Mouse (Mus musculus) spleen, adult 2 months (tissue): ENCODE data around the gene Opn1sw.

Experiments used
- CTCF ChIP-seq: fragments of 200-500 bp; IDR thresholded peaks from 2 replicates; pipeline ENCODE4 v1.5.1; 2011; ENCODE audit warnings: mild to moderate bottlenecking, inconsistent platforms; ENCODE audit not compliant: insufficient read depth, insufficient read length, insufficient replicate concordance; ENCODE audit errors: extremely low read depth
- POLR2A ChIP-seq: fragments of 200-500 bp; IDR thresholded peaks from 2 replicates; pipeline ENCODE4 v1.6.1; 2011; ENCODE audit warnings: low read depth, low read length, inconsistent platforms

DNA sequence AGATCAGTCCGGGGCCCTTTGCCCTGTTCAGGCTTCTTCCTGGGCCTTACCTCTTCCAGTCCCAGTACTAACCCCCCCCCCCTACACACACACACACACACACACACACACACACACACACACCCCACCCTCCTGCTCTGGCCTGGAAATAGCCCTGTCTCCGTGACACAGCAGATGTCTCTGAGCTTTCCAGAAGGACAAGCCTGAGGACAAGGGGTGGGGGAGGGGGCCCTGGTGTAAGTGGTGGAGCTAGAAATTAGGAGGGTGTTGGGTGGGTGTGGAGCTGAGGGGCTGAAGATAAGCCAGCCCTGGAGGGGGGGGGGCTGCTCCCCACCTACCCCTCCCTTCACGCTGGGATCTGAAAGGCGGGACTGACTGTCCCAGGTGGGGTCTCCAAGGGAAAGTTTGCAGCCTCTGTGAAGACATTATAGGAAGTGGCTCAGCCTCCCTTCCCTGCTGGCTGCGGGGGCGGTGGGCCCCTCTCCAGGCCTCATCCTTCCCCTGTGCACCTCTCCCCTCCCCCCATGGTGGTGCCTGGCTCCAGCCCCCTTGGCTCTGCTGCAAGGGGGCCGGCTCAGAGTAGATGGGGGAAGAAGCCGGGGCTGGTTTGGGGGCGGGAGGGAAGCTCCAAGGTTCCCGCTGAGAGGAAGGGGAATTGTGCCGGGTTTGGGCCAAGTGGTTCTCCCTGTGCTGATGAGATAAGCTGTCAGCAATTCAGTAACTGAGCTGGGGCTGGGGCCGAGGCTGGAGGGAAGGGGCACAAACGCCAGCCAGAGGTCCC is 46.8 kb upstream of the Opn1sw start:
- no peak for TF ChIP-seq CTCF
- no peak for TF ChIP-seq POLR2A
